Mouse (Mus musculus) adrenal gland, postnatal 10 days (tissue): ENCODE data around the gene Nfkbia. TPM values are rescaled to one million over a fixed set of nuclear protein-coding genes. Genes with fewer than 3 reads are reported as not detected.

Experiments
- DNase-seq: peaks from one replicate; pipeline ENCODE4 v3.0.0; 2021; ENCODE audit warnings: mixed read lengths
- long read RNA-seq, 2 experiments: library from polyadenylated mRNA; stranded (forward); transcript quantifications; one replicate each; pipeline ENCODE4 v2.0.0; 2021
- total RNA-seq, 2 experiments: library from RNA; stranded (reverse); gene quantifications; 2 replicates each; pipeline ENCODE4 v1.2.3; 2021

Nfkbia gene
- 10 to 100 TPM; 83.4 to 91.1 TPM for total RNA-seq
- long read RNA-seq, experiment 1, transcript Nfkbia-201 (6 exons, 1,578 nt) = major isoform, 183 of 207 reads
- long read RNA-seq, experiment 1, partial matches to known transcripts = 10 of 207 reads
- long read RNA-seq, experiment 1, other reads (novel, unspliced or antisense) = 14 of 207 reads
- long read RNA-seq, experiment 2, transcript Nfkbia-201 (6 exons, 1,578 nt) = major isoform, 89 of 101 reads
- long read RNA-seq, experiment 2, partial matches to known transcripts = 7 of 101 reads
- long read RNA-seq, experiment 2, other reads (novel, unspliced or antisense) = 5 of 101 reads

GRCm38 (mm10) chr12:55492184-55492898 lies at the start of gene Nfkbia:
Gene Nfkbia, minus strand, starts transcription at chr12:55492647.
- DNase-seq = peak; percentile 99

- DNase-seq = no peak
These were observed 46.7 kb upstream of the Nfkbia start for GRCm38 (mm10) chr12:55539157-55539556.

- no peak for DNase-seq
These were observed 46.0 kb upstream of the Nfkbia start for GRCm38 (mm10) chr12:55538328-55538971.

- DNase-seq = no peak
These were observed 45.3 kb upstream of the Nfkbia start for GRCm38 (mm10) chr12:55537742-55538141.

GRCm38 (mm10) chr12:55536537-55537135 lies 44.2 kb upstream of the Nfkbia start:
- DNase-seq = peak; percentile 29

- no peak for DNase-seq
These were observed 34.7 kb upstream of the Nfkbia start for GRCm38 (mm10) chr12:55526983-55527752.

GRCm38 (mm10) chr12:55518061-55518738 lies 25.8 kb upstream of the Nfkbia start:
- peak; percentile 75 for DNase-seq

- DNase-seq = no peak
These were observed 16.4 kb upstream of the Nfkbia start for GRCm38 (mm10) chr12:55508817-55509216.

GRCm38 (mm10) chr12:55507332-55507935 lies 15.0 kb upstream of the Nfkbia start:
- DNase-seq = no peak

GRCm38 (mm10) chr12:55506029-55506330 lies 13.5 kb upstream of the Nfkbia start:
- DNase-seq = peak; percentile 75

GRCm38 (mm10) chr12:55505314-55506028 lies 13.0 kb upstream of the Nfkbia start:
- no peak for DNase-seq

- DNase-seq = peak; percentile 90
These were observed 6.6 kb upstream of the Nfkbia start for GRCm38 (mm10) chr12:55499031-55499430.

GRCm38 (mm10) chr12:55497737-55498136 lies 5.3 kb upstream of the Nfkbia start:
- no peak for DNase-seq

GRCm38 (mm10) chr12:55495902-55496605 lies 3.6 kb upstream of the Nfkbia start:
- no peak for DNase-seq

- DNase-seq = peak; percentile 79
These were observed 2.9 kb upstream of the Nfkbia start for GRCm38 (mm10) chr12:55495114-55495901.

GRCm38 (mm10) chr12:55493381-55493780 lies 934 bp upstream of the Nfkbia start:
- DNase-seq = no peak

- DNase-seq = no peak
These were observed 494 bp upstream of the Nfkbia start for GRCm38 (mm10) chr12:55492941-55493340.

GRCm38 (mm10) chr12:55491516-55492183 lies 797 bp downstream of the Nfkbia start:
- DNase-seq = peak; percentile 100
